Mouse (Mus musculus) layer of hippocampus, adult 2 months (tissue): ENCODE measurements at regions not wholly inside any gene's neighbourhood (a gene's known extent, or its start where the extent isn't known, plus 50 kb on each side); places are given as distances from the start of the nearest gene placed in this dataset.

ENCODE experiments used
- DNase-seq, 2 experiments: peaks; one replicate each; pipeline ENCODE4 v3.0.0; 2022; ENCODE audit warnings: low spot score in 2 of 2
- H3K27ac ChIP-seq: fragments of 200-600 bp; 2 replicates; pipeline ENCODE4 v1.8.1; 2022
- H3K4me3 ChIP-seq: fragments of 200-600 bp; 2 replicates; pipeline ENCODE4 v1.8.1; 2022; ENCODE audit warnings: mild to moderate bottlenecking
- CTCF ChIP-seq: fragments of 200-600 bp; conservative IDR thresholded peaks from 2 replicates; pipeline ENCODE4 v1.8.1; 2022; ENCODE audit warnings: antibody characterized with exemption, mild to moderate bottlenecking, moderate library complexity

DNA sequence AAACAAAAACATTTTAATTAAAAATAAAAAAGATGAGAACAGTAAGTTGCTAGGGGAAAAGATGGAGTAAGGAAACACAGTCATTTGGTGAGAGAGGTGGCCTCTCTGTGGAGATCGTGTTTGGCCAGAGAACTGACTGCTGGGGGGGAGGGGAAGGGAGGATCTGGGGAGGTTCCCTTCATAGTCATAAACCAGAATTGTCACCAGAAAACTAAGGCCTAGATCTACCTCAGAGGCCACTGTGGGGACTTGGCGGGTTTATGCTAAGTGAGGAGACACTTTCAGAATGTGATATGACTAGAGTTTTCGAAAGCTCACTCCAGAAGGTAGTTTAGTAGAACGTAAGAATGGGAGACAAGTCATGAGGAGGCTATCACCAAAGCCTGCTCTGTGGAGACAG lies 339.4 kb upstream of the Rnaseh2b start:
- Histone ChIP-seq H3K27ac (no peak overlapping the region), H3K4me3 (no peak overlapping the region)
- TF ChIP-seq CTCF, result no peak
- DNase-seq, result no peak

DNA sequence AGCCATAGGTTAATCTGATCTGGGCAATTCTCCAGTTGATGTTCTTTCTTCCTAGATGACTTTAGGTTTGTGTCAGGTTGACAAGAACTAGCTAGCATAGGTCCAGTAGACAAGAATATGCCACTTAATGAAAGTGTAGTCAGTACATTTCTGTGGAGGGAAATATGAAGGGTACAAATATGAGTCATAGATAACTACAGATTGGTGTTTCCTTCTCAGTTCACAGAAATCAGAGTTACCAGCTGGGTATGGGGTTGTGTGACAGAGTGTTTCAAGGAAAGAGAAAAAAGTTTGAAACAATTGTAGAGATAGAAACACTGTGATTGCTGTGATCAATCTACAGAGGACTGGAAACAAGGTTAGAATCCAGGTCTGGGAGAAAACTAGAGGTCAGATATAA lies 337.0 kb upstream of the Rnaseh2b start:
- no peak for DNase-seq
- Histone ChIP-seq H3K4me3 (no peak overlapping the region), H3K27ac (no peak overlapping the region)
- TF ChIP-seq CTCF, result no peak

DNA sequence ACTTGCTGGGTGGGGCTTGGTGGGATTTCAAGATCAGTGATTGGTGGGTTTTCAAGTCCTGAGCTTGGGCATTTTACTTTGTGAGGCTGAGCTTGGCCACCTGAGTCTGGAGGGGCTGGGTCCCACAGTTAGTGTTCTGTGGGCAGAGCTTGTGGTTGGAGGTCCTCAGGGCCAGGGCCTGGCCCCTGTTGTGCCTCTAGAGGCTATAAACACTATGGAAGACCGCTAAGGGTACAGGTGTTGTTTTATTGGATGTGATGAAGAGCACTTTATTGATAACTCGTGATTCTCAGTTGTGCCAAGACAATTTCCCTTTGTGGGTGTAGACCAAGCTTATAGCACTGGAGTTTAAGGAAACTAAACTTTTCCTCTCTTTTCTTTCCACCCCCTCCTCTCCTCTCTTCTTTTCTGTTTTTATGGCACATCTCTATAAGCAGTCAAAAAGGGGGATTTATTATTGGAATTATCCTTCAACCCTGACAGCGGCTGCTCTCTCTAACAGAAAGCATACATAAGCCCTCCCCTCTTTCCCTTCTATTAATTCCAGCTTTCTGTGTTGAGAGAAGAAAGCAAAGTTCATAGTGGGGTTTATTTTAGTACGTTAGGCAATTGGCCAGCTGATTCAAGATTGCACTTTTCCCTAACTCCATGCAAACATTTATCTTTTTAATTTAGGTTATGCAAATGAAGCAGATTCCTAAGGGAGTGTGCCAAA lies 332.0 kb upstream of the Rnaseh2b start:
- no peak overlapping the region for H3K27ac ChIP-seq
- no peak for DNase-seq
- TF ChIP-seq CTCF, result no peak
- no peak overlapping the region for H3K4me3 ChIP-seq

DNA sequence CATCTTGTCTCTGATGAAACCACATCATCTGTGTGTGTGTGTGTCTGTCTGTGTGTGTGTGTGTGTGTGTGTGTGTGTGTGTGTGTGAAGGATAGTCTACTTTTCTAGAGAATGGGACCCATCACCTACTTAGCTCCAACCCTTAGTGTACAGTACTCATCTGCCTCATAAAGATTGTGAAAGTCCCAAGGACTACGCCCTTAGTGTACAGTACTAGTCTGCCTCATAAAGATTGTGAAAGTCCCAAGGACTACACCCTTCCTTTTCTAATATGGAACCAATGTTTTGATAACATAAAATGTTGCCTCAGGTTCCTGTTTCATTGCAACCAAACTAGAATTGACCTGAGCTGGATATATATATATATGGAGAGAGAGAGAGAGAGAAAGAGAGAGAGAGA lies 323.9 kb upstream of the Rnaseh2b start:
- Histone ChIP-seq H3K27ac (no peak overlapping the region), H3K4me3 (no peak overlapping the region)
- DNase-seq, result no peak
- TF ChIP-seq CTCF, result no peak

DNA sequence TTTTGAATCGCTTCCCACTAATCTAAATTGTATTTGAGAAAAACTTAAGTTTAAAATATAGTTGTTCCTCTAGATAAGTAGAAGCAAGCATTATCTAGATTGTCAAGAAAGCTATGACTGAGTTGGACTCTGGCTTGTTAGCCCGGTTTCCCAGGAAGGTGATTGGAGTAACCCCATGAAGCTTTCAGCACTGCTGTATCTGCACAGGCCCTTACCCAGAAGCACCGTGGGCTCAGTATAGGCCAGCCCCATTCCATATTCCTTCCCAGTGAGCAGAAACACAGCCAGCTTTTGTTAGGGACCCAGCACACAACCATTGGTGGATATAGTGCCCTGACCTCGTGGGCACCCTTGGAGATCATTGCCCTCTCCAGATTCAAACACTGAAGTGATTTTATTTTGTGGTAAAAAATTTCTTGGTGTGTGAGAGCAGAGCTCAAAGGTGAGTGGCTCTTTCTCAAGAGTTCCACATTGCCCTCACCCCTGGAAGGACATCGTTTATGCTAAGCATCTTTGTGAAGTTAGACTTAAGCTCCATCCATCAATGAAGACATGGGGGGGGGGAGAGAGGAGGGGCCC lies 323.3 kb upstream of the Rnaseh2b start:
- no peak overlapping the region for H3K27ac ChIP-seq
- no peak overlapping the region for H3K4me3 ChIP-seq
- no peak for DNase-seq
- no peak for TF ChIP-seq CTCF

DNA sequence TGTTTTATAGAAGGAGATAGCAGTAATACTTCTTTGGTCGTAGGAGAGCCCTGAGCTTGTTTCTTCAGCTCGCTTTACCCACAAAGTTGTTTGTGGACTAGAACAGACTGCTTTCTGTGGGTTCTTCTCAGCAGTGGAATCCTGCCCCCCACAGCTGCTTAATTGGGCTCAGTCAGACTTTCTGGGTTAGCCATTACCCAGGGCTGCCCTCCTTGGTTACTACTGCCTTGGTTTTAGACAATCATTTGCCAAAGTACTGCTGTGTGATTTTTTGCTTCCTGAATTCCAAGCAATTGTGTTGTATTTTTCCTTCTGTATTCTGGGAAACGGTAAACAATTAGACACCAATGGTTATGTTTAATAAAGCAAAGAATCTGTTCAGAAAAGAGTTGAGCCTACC lies 321.8 kb upstream of the Rnaseh2b start:
- TF ChIP-seq CTCF, result no peak
- DNase-seq, result no peak
- no peak overlapping the region for H3K4me3 ChIP-seq
- H3K27ac ChIP-seq, result peak overlapping the region; percentile 55; the same call in 1 of the 2 replicates

DNA sequence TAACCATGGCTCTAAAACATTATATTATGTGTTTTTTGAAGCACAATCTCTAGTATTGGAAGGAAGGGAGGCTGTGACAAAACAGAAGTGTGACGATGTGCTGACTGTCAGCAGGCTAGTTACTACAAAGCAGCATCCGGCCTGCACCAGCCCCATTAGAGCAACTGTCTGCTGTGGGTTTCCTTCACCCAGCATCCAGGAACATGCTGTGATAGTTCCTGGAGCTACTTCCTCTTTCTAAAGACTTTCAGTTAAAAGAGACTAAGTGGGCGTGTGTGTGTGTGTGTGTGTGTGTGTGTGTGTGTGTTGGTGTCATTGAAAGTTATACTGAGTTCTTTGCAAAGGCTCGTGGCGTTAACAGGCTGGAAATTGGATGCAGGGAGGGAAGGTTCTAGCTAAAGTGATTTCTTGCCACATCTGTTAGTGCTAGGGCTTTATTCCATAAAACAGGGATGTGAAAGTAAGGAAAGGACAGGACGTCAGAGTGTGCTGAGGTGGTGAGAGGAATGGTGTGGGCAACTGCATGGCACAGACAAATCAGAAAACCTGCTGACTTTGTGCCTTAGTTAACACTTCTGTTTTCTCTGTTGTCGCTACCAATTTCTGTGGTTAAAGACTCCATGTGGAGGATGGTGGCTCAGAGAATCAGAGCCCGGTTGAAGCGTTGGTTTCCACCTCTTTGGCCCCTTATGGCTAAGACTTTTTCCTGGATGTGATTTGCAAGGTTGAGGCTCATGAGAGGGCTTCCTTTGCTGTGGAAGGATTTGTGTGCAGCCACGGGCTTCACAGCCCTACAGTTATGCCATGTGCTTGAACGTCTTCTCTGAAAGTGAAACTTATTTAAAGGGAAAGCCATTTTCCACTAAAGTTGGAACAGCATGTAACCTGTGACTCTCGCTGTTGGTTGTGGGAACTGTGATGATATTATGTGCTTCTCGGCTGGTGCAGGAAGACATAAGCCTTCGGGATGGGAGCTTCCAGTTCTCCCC lies 321.0 kb upstream of the Rnaseh2b start:
- no peak overlapping the region for H3K4me3 ChIP-seq
- H3K27ac ChIP-seq, result peak overlapping the region; percentile 68; the same call in 1 of the 2 replicates
- no peak for TF ChIP-seq CTCF
- no peak for DNase-seq

DNA sequence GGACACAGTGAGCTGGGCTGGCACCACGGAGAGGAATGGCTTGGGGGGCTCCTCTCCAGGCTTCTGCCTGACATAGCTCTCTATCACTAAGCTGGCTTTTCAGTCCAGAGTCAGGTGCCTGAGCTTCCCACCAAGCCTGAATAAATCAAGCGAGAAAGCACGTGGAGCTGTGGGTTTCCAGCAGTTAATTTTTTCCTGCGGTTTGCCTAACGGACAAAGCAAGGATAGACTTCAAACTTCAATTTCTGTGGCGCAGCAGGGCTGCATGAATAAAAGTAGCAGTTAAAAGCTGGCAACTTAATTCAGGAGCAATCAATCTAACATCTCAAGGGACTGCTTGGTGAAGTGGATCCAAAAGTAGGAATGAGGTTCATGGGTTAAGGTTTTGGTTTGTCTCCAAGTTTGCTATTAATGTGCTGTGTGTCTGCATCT lies 317.1 kb upstream of the Rnaseh2b start:
- Histone ChIP-seq H3K27ac (no peak overlapping the region), H3K4me3 (no peak overlapping the region)
- TF ChIP-seq CTCF, result no peak
- no peak for DNase-seq

DNA sequence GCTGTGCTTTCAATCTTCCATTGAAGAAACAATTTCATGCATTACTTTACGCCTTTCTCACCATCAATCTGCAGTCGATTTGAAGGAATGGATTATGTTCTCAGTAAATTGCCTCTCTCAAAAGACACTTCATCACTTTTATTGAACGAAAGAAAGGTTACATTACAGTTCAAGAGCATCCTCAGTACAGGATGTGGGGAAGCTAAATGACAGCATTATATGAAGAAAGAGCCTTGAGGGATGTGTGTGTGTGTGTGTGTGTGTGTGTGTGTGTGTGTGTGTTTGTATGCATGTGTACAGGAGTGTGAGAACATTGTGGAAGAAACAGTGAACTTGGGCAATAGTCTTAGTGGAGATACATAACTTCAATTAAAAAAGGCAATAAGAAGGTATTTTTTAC lies 311.8 kb upstream of the Rnaseh2b start:
- no peak for DNase-seq
- TF ChIP-seq CTCF, result no peak
- H3K4me3 ChIP-seq, result no peak overlapping the region
- no peak overlapping the region for H3K27ac ChIP-seq

DNA sequence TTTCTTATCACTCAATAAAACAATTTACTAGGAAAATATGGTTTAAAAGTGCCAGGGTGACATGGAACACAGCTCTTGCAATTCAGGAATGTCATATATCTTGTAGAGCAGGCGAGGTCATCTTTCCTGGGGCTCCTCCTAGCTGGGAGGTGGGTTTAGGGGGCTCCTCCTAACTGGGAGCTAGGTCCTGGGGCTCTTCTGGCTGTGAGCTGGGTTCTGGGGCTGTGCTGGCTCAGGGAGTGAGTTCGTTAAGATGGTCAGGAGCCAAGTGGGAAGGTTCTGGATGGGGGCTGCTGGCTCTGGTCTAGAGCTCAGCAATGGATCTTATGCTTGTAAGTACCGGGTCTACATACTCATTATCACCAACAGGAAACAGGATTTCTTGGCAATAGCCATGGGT lies 306.8 kb upstream of the Rnaseh2b start:
- DNase-seq, result no peak
- H3K4me3 ChIP-seq, result no peak overlapping the region
- H3K27ac ChIP-seq, result no peak overlapping the region
- no peak for TF ChIP-seq CTCF

DNA sequence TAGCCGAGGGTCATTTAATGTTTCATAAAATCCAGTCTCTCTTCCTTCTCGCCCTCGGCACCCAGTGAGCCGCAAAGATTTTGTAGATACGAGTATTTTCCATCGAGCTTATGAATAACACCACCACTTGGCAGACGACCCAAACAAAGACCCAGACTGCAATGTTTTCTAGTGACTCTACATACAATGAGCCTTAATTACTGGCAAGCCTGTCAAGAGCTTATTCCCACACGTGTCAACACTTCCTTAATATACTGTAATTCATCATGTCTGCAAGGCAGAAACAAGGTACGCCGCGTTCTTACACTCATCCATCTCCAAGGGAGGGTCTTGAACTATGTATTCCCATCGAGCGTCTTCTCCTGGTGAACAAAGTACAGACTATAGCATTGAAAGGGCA lies 306.2 kb upstream of the Rnaseh2b start:
- TF ChIP-seq CTCF, result no peak
- DNase-seq, result no peak
- no peak overlapping the region for H3K4me3 ChIP-seq
- no peak overlapping the region for H3K27ac ChIP-seq

DNA sequence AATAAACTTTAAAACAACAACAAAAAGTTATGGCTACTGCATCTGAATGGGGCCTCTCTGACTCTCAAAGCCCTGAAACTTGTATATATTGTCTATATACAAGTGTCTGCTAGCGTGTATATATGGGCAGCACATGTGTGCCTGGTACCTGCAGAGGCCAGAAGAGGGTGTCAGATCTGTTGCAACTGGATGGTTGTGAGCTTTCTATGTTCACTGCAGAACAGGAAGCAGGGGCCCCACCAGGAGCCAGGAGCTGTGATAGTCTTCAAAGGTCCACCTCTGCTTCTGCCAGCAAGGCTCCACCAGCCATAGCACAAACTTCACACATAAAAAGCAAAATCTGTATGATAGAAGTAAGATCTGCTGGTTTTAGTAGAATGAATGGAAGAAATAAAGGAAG lies 297.1 kb upstream of the Rnaseh2b start:
- no peak overlapping the region for H3K27ac ChIP-seq
- no peak overlapping the region for H3K4me3 ChIP-seq
- TF ChIP-seq CTCF, result no peak
- DNase-seq, result no peak

DNA sequence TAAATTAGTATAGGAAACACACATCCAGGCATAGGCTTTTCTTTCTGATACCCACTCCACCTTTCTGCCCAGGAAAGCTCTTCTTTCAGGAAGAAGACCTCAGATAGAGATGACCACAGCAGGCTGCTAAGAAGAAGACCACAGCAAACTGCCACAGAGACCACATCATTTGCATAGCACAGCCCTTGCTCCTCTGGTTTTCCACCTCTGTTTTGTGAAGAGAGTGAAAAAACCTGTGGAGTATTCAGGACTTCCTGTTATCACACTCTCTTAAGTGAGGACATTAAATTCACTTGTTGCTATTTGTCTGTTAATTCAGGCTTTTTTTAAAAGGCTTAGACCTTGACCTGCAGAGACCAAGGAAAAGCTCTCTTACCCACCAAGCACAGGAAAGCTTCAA lies 294.7 kb upstream of the Rnaseh2b start:
- Histone ChIP-seq H3K4me3 (no peak overlapping the region), H3K27ac (no peak overlapping the region)
- DNase-seq, result no peak
- no peak for TF ChIP-seq CTCF
